ENCODE assay signal across 12 mouse cellular contexts in genomic region chr12:109512151-109512907, GRCm38 (mm10). TPM values are rescaled to one million over a fixed set of nuclear protein-coding genes. Genes with fewer than 3 reads are reported as not detected.
DNase-seq lines count a peak whose midpoint lies in the region; ATAC-seq and TF ChIP-seq lines count a peak whose summit lies in the region.
"Had no signal": no experiment of that assay in that cellular context is flagged by ENCODE, and none has a peak within 500 bp of the region (broad histone marks: within the 10 kb centered on the region; RNA-seq: fewer than 3 reads in every experiment).

No protein-coding gene starts in this region.

- 0 out of 2 replicates have a peak, but pooled peaks have one; percentile 25 for ATAC-seq in intestine, embryonic 16.5 days
- ATAC-seq in liver, postnatal 0 days = peak; percentile 58

- no peak overlapping the region for H3K4me2 ChIP-seq in intestine, embryonic 16.5 days (ENCODE audit: low read depth, low read length)
- H3K4me2 ChIP-seq in liver, postnatal 0 days (ENCODE audit: low read depth, low read length) = no peak overlapping the region
- H3K4me2 ChIP-seq: embryonic facial prominence, embryonic 15.5 days; lung, embryonic 15.5 days had no signal

- no peak for TF ChIP-seq EP300 in liver, postnatal 0 days (IDR thresholded peaks at IDR 0.05; ENCODE audit: low read depth)

- H3K36me3 ChIP-seq in intestine, embryonic 16.5 days (ENCODE audit: control insufficient read depth, insufficient read depth, low read length) = no peaks in the 10 kb centered on the region
- no peaks in the 10 kb centered on the region for H3K36me3 ChIP-seq in liver, postnatal 0 days (replicated peaks; ENCODE audit: insufficient read depth, low read length)
- H3K36me3 ChIP-seq: embryonic facial prominence, embryonic 15.5 days; lung, embryonic 15.5 days had no signal

- 0 out of 2 replicates have a peak overlapping the region, but pooled peaks have one; percentile 2 for H3K9ac ChIP-seq in intestine, embryonic 16.5 days (ENCODE audit: low read depth, low read length)
- H3K9ac ChIP-seq in liver, postnatal 0 days (replicated peaks) = no peak overlapping the region
- H3K9ac ChIP-seq: embryonic facial prominence, embryonic 15.5 days; lung, embryonic 15.5 days had no signal

- 0 out of 2 replicates have a peak overlapping the region, but pooled peaks have one; percentile 10 for H3K27ac ChIP-seq in intestine, embryonic 16.5 days (ENCODE audit: low read length)
- no peak overlapping the region for H3K27ac ChIP-seq in liver, postnatal 0 days (ENCODE audit: low read depth)
- H3K27ac ChIP-seq: heart, adult 2 months had no signal

- H3K9me3 ChIP-seq in intestine, embryonic 16.5 days (ENCODE audit: control insufficient read depth, low read length) = no peaks in the 10 kb centered on the region
- no peaks in the 10 kb centered on the region for H3K9me3 ChIP-seq in liver, postnatal 0 days (ENCODE audit: low read length)
- H3K9me3 ChIP-seq: embryonic facial prominence, embryonic 15.5 days; lung, embryonic 15.5 days had no signal

- 41% methylated on average over 13 of the region's 13 CpGs for WGBS in intestine, embryonic 16.5 days
- WGBS in liver, postnatal 0 days (ENCODE audit: insufficient replicate concordance) = 10% methylated on average over 13 of the region's 13 CpGs

- DNase-seq in adrenal gland, postnatal 14 days = peak; percentile 27
- DNase-seq in adrenal gland, adult 18-20 months (ENCODE audit: low spot score in 2 of 2) = no peak
- peak; percentile 24 to 40 for DNase-seq in kidney, postnatal 4 days
- DNase-seq in kidney, adult 11 months = no peak
- DNase-seq in liver, postnatal 0 days = no peak
- DNase-seq in layer of hippocampus, adult 9-10 months (ENCODE audit: low spot score) = no peak
- no peak for DNase-seq in natural killer cell, adult 2 months (ENCODE audit: low spot score in 2 of 2)
- DNase-seq: cerebellum, adult 11 months; heart, adult 2 months had no signal

- H3K4me3 ChIP-seq in intestine, embryonic 16.5 days (ENCODE audit: low read length) = no peak overlapping the region
- H3K4me3 ChIP-seq in liver, postnatal 0 days (ENCODE audit: low read depth, low read length) = no peak overlapping the region
- H3K4me3 ChIP-seq: embryonic facial prominence, embryonic 15.5 days; heart, adult 2 months; lung, embryonic 15.5 days had no signal

- no peaks in the 10 kb centered on the region for H3K27me3 ChIP-seq in intestine, embryonic 16.5 days (replicated peaks; ENCODE audit: control insufficient read depth, insufficient read depth, low read length)
- no peaks in the 10 kb centered on the region for H3K27me3 ChIP-seq in liver, postnatal 0 days (ENCODE audit: insufficient read depth, low read length)
- H3K27me3 ChIP-seq: lung, embryonic 15.5 days had no signal

- no peak for TF ChIP-seq CTCF in liver, postnatal 0 days (IDR thresholded peaks at IDR 0.05; ENCODE audit: low read depth)

- peaks cover 45% of the 10 kb centered on the region for H3K4me1 ChIP-seq in intestine, embryonic 16.5 days (ENCODE audit: control insufficient read depth, insufficient read depth, low read length)
- H3K4me1 ChIP-seq in liver, postnatal 0 days (ENCODE audit: insufficient read depth) = peaks cover 46% of the 10 kb centered on the region

RNA-seq across cellular contexts. Expression of gene Dlk1, which starts 59.7 kb away (rescaled TPM):
- 494 and 529 TPM in 2 replicates for total RNA-seq in adrenal gland, postnatal 14 days (2021)
- 100 to 1,000 TPM; 573 to 650 TPM for total RNA-seq in adrenal gland, adult 18-20 months (2021)
- 325 and 385 TPM in 2 replicates for polyA plus RNA-seq in intestine, embryonic 16.5 days (2015; fragmentation: Nextera tagmentation; extraction: Ambion mirVana)
- 50.7 and 52.1 TPM in 2 replicates for polyA plus RNA-seq in liver, postnatal 0 days (2015; fragmentation: Nextera tagmentation; extraction: Ambion mirVana)

Comparison
In these comparisons a context has a peak if more than half of its experiments do, and no peak if none do; other contexts are left out.
1. DNase-seq: peak in adrenal gland, postnatal 14 days (single experiment) and kidney, postnatal 4 days (2 of 2); none in adrenal gland, adult 18-20 months (0 of 2), kidney, adult 11 months (single experiment), liver, postnatal 0 days (single experiment), layer of hippocampus, adult 9-10 months (single experiment) and natural killer cell, adult 2 months (0 of 2).